Mouse (Mus musculus) ES-CJ7 (cell line): ENCODE measurements around the gene Tectb.

ENCODE experiments used
- DNase-seq: peaks from one replicate; pipeline ENCODE4 v3.0.0; 2011; ENCODE audit warnings: low read depth, low spot score

Tectb gene

DNA sequence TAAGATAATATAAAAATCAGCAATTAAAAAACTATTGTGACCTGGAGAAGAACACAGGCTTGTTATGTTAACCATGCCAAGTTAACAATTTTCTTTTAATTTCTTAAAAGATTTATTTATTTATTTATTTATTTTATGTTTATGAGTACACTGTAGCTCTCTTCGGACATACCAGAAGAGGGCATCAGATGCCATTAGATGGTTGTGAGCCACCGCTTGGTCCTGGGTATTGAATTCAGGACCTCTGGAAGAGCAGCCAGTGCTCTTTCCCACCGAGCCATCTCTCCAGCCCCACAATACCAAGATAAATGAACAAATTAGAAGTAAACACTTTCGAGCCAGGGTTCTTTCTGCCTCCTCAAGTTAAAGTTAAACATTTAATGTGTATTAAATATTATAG lies 28.1 kb downstream of the Tectb start:
- DNase-seq = no peak

DNA sequence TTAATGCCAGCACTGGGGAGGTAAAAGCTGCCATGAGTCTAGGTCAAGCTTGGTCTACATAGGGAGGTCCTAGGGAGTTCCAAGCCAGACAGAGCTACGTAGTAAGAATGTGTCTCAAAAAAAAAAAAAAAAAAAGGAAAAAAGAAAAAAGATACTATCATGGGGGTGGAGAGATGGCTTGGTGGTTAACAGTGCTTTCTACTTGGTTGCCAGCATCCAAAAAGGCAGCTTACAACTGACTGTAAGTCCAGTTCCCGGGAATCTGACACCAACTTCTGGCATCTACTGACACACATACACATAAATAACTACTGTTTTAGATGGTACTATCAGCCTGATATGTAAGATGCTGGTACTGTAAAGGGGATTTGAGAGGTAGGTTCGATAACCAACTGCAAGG lies 28.6 kb downstream of the Tectb start:
- no peak for DNase-seq

DNA sequence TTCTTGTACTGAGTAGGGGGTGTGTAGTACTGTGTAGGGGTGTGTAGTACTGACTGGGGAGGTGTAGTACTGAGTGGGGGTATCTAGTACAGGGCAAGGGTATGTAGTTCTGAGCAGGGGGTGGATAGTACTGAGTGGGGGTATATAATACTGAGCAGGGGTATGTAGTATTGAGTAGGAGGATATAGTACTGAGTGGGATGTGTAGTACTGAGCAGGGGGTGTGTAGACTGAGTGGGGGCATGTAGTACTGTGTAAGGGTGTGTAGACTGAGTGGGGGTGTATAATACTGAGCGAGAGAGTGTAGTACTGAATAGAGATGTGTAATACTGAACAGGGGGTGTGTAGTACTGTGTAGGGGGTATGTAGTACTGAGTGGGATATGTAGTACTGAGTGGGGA lies 31.2 kb downstream of the Tectb start:
- DNase-seq = no peak

DNA sequence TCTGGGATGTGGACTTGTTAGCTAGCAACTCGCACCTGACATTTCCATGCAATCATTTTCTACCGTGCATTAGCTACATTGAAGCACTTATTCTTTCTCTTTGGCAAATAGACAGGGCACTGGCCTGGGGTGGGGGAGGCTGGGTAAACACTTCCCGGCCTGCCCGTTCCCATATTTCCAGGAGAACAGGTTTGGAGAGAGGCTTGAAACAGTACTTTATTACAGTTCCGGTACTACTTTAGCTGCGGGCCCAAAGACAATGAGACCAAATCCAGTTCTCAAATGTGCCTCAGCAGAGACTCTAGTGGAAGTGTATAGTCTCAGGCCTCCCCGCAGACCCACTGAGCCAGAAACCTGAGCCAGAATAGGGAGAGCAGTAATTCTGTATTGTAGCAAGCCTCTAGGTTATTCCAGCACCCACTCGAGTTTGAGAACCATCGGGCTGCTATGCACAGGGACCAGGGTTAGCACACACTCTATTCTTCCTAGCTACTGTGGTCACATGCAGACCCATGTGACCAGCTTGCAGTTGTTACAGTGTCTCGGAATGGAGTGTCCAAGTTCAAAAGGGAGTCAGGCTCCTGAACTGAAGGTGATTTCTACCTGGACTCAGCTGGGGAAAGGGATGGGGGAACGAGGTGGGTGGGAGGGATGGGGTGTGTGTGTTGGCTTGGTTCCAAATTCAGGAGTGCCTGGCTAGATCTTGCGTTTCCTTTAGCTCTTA lies 33.2 kb downstream of the Tectb start:
- no peak for DNase-seq

DNA sequence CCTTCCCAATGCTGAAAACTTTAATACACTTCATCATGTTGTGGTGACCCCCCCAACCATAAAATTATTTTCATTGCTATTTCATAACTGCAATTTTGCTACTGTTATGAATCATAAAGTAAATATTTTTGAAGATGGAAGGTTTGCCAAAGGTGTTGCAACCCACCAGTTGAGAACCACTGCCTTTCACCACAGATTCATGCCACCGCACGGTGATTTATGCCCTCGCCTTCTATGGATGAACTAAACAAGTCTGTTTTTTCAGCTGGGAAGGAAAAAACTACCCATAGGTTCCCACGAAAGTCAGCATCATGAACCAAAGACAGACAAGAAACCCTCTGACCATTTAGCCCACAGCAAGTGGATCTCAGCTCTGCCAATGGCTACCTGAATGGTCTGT lies 36.3 kb downstream of the Tectb start:
- no peak for DNase-seq

DNA sequence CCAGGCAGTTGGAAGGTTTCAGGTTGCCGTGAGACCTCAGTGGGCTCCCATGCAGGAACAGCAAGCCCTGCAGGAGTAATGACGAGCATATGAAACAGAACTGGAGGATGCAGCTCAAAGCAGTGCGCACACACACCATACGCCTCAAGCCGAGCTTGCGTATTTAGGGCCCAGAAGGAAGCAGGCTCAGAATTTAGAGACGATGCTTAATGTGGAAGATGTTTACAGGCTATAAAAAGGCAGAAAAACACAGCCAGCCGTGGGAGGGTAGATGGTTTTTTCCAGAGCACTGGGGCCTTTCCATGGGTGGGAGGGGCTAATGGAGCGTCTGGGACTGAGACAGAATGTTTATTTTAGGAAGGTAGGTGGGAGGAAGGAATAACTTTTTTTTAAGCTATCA lies 36.8 kb downstream of the Tectb start:
- DNase-seq = no peak

DNA sequence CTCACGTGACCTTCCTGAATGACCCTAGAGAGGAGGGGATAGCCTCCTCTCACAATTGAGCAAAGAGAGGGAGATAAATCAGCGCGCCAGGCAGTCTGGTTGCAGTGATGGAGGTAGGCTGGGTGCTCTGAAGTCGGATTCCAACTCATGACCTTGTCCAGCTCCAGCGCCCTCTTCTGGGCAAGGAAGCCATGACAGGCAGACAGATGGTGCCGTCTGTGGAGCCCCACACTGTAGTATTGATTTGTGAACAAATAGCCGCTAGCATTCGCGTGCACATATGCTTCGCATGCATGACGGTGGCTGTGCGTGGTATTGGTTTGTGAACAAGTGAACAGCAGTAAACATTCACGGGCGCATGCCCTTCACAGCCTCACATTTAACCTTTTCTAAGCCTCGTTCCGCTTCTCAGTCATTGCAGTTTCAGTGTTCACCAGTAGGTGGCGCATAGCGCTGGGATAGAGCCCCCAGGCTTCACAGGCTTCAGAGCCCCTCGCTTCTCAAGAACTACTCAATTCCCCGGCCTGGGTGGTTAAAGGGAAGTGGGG lies 37.7 kb downstream of the Tectb start:
- peak; percentile 87 for DNase-seq

DNA sequence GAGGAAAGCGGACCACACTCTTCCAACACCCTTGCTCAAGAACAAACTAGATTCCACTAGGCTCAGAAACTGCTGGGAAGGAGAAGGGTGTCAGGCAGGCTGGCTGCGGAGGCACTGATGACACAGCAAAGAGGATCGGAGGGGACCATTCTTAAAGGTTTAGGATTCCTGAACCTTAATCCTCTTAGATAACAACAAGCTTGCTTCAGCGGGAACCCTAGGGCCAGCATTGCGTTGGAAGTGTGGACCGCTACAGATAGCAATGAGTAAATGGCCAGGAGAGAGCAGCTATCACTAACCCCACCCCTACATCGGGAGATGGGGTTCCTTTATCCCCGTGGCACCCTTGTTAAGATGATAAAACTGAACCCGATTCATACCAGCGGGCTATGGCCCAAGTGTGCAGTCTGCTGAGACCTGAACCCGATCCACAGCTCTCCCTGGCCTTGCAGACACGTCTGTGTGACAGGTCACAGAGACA lies 38.2 kb downstream of the Tectb start:
- no peak for DNase-seq

DNA sequence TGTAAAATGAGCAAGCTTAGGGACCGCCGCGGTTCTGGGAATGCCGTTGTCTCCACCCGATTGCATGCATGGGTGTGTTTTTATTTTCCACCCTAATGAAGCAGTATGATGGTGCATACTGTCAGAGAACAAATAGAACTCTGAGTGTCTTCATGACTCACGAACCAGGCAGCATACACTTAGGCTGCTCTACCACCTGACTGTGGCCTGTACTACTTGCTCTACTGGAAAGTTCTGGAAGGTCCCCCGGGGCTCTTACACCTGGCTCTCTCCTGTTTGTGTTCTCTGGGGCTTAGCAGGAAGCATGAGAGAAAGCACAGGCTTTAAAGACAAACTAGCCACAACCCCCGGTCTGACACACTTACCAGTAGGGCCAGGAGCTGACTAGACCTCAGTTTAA lies 38.8 kb downstream of the Tectb start:
- DNase-seq = no peak

DNA sequence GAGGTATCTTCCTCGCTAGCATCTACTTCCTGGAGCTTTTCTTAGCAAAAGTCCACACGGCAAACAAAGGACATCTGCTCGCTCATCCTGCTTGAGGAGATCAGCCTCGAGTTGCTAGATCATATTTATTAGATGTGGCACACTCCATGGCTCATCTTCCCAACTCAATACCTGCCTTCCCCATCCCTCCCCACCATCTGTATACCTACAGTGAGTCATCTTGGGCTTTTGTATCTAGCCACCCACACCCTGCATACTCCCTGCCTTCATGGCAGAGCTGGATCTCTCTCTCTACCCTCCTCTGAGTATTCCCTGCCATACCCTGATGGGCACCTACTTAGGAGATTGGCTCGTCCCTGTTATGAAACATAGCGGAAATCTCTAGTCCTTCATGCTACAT lies 40.7 kb downstream of the Tectb start:
- DNase-seq = no peak

DNA sequence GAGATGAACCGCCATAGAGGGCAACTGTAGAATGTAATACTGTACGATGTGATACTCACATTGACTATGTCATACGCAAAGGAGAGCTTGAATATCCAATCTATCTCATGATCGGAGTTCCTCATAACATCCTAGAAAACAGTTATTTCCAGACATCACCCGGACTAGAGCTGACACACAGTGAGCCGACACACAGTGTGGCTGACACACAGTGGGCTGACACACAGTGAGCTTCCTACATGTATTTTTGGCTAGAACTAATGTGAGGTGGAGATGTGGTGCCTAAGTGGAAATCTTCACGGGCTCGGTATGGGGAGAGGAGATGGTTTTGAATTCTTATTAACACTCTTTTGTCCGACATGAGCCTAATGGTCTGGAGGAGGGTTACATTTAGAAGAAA lies 41.7 kb downstream of the Tectb start:
- no peak for DNase-seq

DNA sequence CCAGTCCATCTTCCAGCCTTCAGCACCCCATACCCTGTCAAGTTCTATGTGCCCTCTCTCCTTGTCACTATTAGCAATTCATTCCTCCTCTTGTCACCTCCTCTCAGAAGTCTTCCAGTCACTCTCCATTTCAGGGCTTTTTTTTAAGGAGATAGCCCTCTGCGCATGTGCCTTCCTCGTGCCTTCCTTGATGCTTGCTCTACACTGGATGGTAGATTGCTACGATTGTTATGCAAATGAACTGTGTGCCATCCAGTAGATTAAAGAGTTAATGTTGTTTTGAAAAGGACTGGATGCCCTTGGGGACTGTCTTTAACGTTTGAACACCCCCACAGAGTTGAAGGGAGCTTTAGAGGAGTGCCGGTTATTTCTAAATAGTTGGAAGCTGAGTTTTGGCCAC lies 46.1 kb downstream of the Tectb start:
- peak; percentile 72 for DNase-seq

DNA sequence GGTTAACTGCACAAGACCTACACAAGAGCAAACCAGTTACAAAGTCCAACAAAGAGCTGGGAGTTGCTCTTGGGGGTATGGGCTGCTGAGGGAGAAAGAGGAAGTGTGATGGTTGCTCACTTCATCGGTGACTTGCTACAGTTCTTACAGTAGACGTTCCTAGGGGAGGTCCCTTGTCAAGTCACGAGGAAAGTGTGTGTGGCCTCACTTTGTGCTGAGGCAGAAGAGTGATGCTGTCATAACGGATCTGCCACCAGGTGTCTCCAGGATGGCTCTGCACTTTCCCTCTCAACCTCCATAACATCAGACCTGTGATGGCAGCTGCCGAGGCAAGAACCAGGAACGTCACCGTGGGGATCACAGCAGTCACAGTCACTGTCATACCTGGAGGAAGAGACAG lies 46.6 kb downstream of the Tectb start:
- peak; percentile 17 for DNase-seq

DNA sequence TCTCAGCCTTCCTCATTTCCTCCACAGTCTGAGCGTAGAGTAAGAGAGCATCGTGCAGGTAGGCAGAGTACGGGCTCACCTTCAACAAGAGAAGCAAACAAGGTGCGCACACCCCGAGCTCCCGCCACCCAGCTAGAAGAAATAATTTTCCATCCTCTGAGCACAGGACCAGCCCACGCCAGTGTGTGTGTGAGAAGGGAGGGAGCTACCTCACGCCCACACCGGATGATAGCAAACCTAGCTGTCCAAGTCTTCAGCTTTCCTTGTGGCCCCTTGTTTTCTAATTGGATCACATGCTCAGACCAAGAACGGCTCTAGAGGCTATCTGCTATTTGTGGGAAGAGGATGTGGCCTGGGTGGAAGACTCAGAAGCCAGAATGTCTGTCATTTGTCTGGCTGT lies 50.5 kb downstream of the Tectb start:
- no peak for DNase-seq

DNA sequence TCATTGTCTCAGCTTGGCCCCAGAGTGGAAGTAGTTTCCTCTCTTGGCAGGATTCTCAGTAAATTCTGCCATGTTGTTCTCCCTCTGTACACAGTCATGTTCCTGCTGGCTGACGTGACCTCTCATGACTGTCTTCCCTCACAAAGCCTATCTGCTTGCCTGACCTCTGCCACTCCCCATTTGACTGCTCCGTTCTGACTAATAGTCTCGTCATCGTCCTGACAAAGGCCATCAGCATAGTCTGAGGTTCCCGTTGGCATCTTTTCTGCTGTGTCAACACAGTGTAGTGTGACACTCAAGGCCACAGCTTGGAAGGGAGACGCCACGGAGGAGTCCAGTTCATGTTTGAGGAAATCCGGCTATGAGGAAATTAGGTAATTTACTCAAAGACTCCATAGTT lies 51.6 kb downstream of the Tectb start:
- no peak for DNase-seq

DNA sequence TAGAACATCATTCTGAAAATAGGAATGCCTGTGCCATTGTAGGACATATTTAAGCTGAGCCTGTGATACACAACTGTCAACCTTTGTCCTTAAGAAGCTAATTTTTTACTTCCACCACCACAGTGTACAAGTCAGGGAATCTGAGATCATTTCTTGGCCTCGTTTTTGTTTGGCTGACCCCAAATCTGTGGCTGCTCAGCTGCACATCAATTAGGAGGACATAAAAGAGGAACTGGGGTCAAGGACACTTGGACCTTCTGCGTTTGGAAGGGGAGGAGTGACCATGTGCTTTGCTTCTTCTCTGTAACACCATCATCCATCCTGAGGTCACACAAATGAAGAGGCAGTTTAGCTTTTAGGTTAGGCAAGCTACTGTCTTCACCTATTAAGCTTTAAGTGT lies 55.5 kb downstream of the Tectb start:
- no peak for DNase-seq

DNA sequence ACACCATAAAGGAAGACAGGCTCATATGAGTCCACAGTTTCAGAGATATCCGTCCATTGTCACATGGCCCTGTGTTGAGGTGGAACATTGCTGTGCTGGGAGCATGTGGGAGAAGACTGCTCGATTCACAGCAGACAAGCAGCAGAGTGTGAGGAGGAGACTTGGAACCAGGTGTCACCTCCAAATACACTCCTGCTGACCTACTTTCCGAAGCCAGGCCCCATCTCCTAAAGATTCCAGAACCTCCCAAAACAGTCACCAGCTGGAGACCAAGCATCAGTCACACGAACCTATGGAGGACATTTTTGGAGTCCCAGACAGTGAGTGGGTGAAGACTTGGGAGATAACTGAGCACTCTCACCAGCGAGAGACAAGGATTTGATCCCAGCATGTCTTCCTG lies 56.0 kb downstream of the Tectb start:
- DNase-seq = no peak

DNA sequence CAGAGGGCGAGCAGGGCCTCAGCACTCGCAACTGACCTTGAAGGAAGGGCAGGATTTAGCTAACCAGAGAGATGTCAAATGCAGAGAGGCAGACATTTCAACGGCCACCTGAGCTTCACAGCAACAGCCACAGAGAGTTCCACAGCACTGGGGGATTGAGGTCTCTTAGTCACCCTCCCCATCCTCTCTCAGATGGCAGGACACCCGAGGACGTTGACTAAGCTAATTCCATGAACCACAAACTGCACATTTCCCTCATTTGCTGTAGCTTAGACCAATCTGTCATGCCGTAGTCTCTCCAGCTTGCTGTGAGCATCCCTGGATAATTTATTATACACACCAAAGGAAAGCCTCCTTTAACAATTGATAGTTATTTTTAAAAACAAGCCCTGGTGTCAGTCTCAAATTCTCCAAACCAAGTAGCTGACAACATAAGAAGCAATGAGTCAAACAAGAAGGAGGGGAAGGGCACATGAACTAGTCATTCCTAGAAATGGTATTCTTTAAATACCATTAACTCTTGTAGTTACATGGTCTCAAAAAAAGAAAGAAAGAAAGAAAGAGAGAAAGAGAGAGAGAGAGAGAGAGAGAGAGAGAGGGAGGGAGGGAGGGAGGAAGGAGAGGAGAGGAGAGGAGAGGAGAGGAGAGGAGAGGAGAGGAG lies 59.4 kb downstream of the Tectb start:
- no peak for DNase-seq

DNA sequence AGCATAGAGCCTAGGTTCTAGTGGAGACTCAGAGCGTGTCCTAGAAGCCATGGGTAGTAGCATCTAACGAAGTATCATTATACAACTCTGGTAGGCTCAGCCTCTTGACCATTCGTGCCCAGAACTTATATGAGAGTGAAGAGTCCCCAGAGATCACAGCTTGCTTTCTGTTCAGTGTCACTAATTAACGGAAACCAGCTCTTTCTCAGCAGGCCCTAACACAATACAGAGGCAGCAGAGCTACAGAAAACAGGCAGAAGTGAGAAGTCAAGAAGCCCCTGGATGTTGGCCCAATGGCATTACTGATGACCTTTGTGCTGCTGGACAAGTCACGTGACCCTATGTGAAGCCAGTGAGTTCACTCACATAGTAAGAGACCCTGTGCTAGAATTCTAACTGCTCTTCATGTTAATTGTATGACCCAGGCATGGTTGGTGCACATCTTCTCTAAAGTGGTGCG lies 60.7 kb downstream of the Tectb start, which contains the start of gene Gucy2g:
Gene Gucy2g (minus strand): TSS at position 51 of the 460 bp plus-strand sequence.
- DNase-seq = no peak

DNA sequence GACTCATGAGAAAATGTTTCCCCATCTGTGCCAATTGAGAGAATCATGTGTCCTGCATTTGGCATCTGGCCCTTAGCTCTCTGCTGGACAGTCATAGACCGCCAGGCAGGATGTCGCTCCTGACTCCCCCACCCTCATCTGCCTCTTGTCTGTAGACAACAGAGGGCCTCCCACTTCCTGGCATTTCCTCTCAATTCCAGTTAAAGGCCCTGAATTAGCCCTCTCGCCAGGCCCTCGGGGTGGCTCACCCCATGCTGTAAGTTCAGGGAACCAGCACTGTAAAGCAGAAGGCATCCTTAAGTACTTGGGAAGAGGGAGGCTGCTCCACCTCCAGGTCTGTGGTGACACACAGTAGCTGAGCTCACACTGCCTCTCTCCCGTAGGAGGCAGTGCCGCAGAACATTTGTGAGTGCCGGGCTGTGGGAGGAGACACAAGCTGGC lies 64.3 kb downstream of the Tectb start:
- DNase-seq = peak; percentile 27
